Mouse (Mus musculus): Measurements from ENCODE around the gene Ppm1m. TPM values are rescaled to one million over a fixed set of nuclear protein-coding genes. Genes with fewer than 3 reads are reported as not detected.
A peak's percentile ranks its signal among the peaks of the same experiment; 100 is the strongest.

Ppm1m gene
- polyA plus RNA-seq, 1 experiment from 2014 or later: 43.1 TPM

DNA sequence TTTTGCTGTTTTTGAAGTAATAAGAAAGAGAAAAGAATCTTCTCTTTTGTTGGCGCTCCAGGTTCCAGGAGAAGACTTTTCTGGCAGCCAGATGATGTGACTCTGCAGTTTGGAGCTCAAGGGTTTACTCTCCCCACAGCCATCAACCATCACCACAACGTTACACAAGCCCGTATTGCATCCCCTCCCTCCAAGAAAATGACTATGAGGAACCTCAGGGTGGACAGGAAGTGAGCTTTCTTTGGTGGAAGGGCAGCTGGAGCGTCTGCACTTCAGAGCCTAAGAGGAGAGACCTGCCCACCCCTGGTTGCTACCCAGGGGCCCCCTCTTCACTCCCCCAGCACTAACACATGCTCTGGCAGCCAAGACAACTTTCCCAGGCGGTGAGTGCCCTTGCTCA, 52.3 kb downstream of the Ppm1m start:
- no peaks in the 10 kb centered on the region for H3K9me3 ChIP-seq (ENCODE audit: control insufficient read depth, low read length)
- H3K4me1 ChIP-seq (ENCODE audit: control insufficient read depth, insufficient read depth, low read length): peaks cover 11% of the 10 kb centered on the region; the same call in 1 of the 2 replicates
- ATAC-seq (ENCODE audit: low FRiP score, low TSS enrichment): no peak
- peaks cover 35% of the 10 kb centered on the region for H3K27me3 ChIP-seq (ENCODE audit: control insufficient read depth, insufficient read depth, low read length)
- H3K4me2 ChIP-seq (replicated peaks; ENCODE audit: low read depth, low read length): no peak overlapping the region
- H3K27ac ChIP-seq (ENCODE audit: low read depth, low read length): no peak overlapping the region
- no peak overlapping the region for H3K9ac ChIP-seq (ENCODE audit: low read depth, low read length)
- H3K4me3 ChIP-seq (ENCODE audit: low read length): no peak overlapping the region
- WGBS: 22% methylated on average over 5 of the region's 5 CpGs
- no peaks in the 10 kb centered on the region for H3K36me3 ChIP-seq (ENCODE audit: control insufficient read depth, insufficient read depth, low read length)

GRCm38 (mm10) chr9:106145582-106145981, 54.0 kb downstream of the Ppm1m start:
- Histone ChIP-seq H3K36me3 (ENCODE audit: control insufficient read depth, insufficient read depth, low read length) (no peaks in the 10 kb centered on the region), H3K27ac (ENCODE audit: low read depth, low read length) (no peak overlapping the region), H3K27me3 (ENCODE audit: control insufficient read depth, insufficient read depth, low read length) (peaks cover 35% of the 10 kb centered on the region), H3K4me3 (ENCODE audit: low read length) (no peak overlapping the region), H3K4me1 (ENCODE audit: control insufficient read depth, insufficient read depth, low read length) (peaks cover 11% of the 10 kb centered on the region; the same call in 1 of the 2 replicates), H3K9ac (ENCODE audit: low read depth, low read length) (no peak overlapping the region), H3K4me2 (replicated peaks; ENCODE audit: low read depth, low read length) (no peak overlapping the region), H3K9me3 (ENCODE audit: control insufficient read depth, low read length) (no peaks in the 10 kb centered on the region)
- WGBS: 81% methylated on average over 2 of the region's 2 CpGs
- ATAC-seq (ENCODE audit: low FRiP score, low TSS enrichment): no peak

MicroRNA genes within 50 kb of the gene (microRNA counts, 519-probe panel; counts per million panel counts)
- microRNA mmu-let-7g: 9,320 counts per million, percentile 94 among the panel's probes with 10 or more counts

Small RNA genes within 50 kb of the gene (microRNA-seq; reads per million reads assigned to microRNA genes)
- gene Mir135a-1 (7.4 reads per million, percentile 24 among the genes with 10 or more reads in this experiment), gene Mirlet7g (39,811 reads per million, percentile 99 among the genes with 10 or more reads in this experiment)

Other genes starting within 250 kb of the Ppm1m start
- gene Col6a5, start 239.1 kb downstream of the Ppm1m start, polyA plus RNA-seq (2014; fragmentation: Nextera tagmentation; extraction: Ambion mirVana): 0.07 and 0.20 TPM in 2 replicates
- gene Col6a4, start 103.0 kb downstream of the Ppm1m start, polyA plus RNA-seq (2014; fragmentation: Nextera tagmentation; extraction: Ambion mirVana): 0.50 and 0.76 TPM in 2 replicates
- 1.3 and 4.2 TPM in 2 replicates for gene Glyctk, start 41.6 kb downstream of the Ppm1m start, polyA plus RNA-seq (2014; fragmentation: Nextera tagmentation; extraction: Ambion mirVana)
- gene Wdr82, start 28.8 kb downstream of the Ppm1m start, polyA plus RNA-seq (2014; fragmentation: Nextera tagmentation; extraction: Ambion mirVana): 27.1 and 38.1 TPM in 2 replicates
- gene Twf2, start 3.4 kb upstream of the Ppm1m start, polyA plus RNA-seq (2014; fragmentation: Nextera tagmentation; extraction: Ambion mirVana): 77.9 and 80.8 TPM in 2 replicates
- 0.14 TPM in 1 of 2 replicates, not detected in the other for gene Tlr9, start 22.9 kb upstream of the Ppm1m start, polyA plus RNA-seq (2014; fragmentation: Nextera tagmentation; extraction: Ambion mirVana)
- gene Alas1, start 48.9 kb upstream of the Ppm1m start, polyA plus RNA-seq (2014; fragmentation: Nextera tagmentation; extraction: Ambion mirVana): 71.8 and 95.3 TPM in 2 replicates
- gene Poc1a, start 81.3 kb upstream of the Ppm1m start, polyA plus RNA-seq (2014; fragmentation: Nextera tagmentation; extraction: Ambion mirVana): 25.6 and 29.1 TPM in 2 replicates
- gene Dusp7, start 168.9 kb upstream of the Ppm1m start, polyA plus RNA-seq (2014; fragmentation: Nextera tagmentation; extraction: Ambion mirVana): 25.5 and 26.3 TPM in 2 replicates
- gene Rpl29, start 229.7 kb upstream of the Ppm1m start, polyA plus RNA-seq (2014; fragmentation: Nextera tagmentation; extraction: Ambion mirVana): 1,370 and 1,590 TPM in 2 replicates
- gene Acy1, start 238.6 kb upstream of the Ppm1m start, polyA plus RNA-seq (2014; fragmentation: Nextera tagmentation; extraction: Ambion mirVana): 41.1 and 44.5 TPM in 2 replicates
- 18.7 and 25.6 TPM in 2 replicates for gene Abhd14b, start 247.7 kb upstream of the Ppm1m start, polyA plus RNA-seq (2014; fragmentation: Nextera tagmentation; extraction: Ambion mirVana)
- 50.2 and 58.8 TPM in 2 replicates for gene Abhd14a, start 247.9 kb upstream of the Ppm1m start, polyA plus RNA-seq (2014; fragmentation: Nextera tagmentation; extraction: Ambion mirVana)

All from kidney, embryonic 14.5 days (tissue).